Mouse (Mus musculus) spleen, adult 2 months (tissue): ENCODE data around the gene B020004J07Rik.
"Not testable (repeated sequence)": the region's sequence is repeated elsewhere in the genome, so short reads cannot be mapped to it uniquely, and the experiment has no call there.

Experiments
- CTCF ChIP-seq: fragments of 200-500 bp; IDR thresholded peaks from 2 replicates; pipeline ENCODE4 v1.5.1; 2011; ENCODE audit warnings: mild to moderate bottlenecking, inconsistent platforms; ENCODE audit not compliant: insufficient read depth, insufficient read length, insufficient replicate concordance; ENCODE audit errors: extremely low read depth
- POLR2A ChIP-seq: fragments of 200-500 bp; IDR thresholded peaks from 2 replicates; pipeline ENCODE4 v1.6.1; 2011; ENCODE audit warnings: low read depth, low read length, inconsistent platforms

- not testable (repeated sequence) for TF ChIP-seq POLR2A, CTCF
Measured at GRCm38 (mm10) chr4:101872031-101872430, 28.2 kb upstream of the B020004J07Rik start.
